Mouse (Mus musculus): ENCODE results near the gene Cfap65.

The Cfap65 gene

GRCm38 (mm10) chr1:74882055-74882734 lies 53.2 kb downstream of the Cfap65 start:
- DNase-seq (ENCODE audit: low spot score) = peak; percentile 20

DNA sequence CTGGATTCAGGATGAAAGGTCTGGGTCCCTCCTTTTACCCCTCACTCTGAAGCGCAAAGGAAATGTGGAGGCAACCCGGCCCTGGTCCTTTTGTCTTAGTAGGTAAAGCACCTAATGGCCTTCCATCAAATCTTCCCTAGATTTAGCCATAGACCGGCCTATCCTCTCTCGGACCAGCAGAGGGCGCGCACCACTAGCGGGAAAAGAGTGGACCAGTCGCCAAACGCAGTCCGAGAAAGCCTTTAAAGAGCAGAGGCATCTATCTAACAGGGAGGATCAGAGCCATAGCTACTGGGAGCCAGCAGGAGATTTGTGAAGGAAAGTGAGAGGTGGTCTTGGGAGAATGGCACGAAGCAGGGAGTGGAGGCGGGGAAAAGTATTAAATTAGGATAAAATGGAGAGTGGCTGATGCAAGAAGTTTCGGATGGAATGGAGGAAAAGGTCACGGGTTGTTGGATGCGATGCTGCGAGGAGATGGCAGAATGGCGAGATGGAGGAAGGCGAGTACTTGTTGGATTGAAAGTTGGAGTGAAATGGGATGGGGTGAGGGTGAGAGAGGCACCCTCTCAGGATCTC lies 54.5 kb downstream of the Cfap65 start:
- DNase-seq (ENCODE audit: low spot score) = peak; percentile 67

- DNase-seq (ENCODE audit: low spot score) = no peak
Measured at GRCm38 (mm10) chr1:74877199-74877598, 58.2 kb downstream of the Cfap65 start.

DNA sequence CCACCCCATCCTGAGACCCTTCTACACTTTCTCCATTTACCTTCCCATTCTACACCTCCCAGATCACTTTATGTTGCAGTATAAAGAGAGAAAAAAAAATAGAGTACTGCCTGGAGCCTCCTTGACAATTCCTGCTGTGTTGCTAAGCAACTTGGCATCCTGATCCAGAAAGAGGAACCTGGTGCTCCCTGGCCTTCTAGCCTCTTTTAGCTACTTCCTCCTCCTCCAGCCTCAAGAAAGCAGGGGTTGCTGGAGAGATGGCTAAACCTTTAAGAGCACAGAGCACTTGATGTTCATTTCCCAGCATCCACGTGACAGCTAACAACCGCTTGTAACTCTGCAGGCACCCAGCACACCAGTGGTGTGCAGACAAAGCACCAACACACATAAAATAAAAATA lies 63.2 kb downstream of the Cfap65 start:
- DNase-seq (ENCODE audit: low spot score) = no peak

DNA sequence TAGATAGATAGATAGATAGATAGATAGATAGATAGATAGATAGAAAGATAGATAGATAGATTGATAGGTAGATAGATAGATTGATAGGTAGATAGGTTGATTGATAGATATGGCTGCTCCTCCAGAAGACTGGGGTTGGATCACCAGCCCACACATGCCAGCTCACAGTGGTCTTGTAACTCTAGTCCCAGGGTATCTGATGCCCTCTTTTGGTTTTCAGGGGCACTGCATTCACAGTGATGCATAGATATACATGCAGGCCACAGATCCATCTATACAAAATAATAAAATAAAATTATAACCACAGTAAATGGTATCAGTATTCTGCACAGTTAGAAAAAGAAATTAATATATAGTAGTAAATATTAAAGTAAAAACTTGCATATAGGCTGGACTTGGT lies 73.6 kb downstream of the Cfap65 start:
- no peak for DNase-seq (ENCODE audit: low spot score)

DNA sequence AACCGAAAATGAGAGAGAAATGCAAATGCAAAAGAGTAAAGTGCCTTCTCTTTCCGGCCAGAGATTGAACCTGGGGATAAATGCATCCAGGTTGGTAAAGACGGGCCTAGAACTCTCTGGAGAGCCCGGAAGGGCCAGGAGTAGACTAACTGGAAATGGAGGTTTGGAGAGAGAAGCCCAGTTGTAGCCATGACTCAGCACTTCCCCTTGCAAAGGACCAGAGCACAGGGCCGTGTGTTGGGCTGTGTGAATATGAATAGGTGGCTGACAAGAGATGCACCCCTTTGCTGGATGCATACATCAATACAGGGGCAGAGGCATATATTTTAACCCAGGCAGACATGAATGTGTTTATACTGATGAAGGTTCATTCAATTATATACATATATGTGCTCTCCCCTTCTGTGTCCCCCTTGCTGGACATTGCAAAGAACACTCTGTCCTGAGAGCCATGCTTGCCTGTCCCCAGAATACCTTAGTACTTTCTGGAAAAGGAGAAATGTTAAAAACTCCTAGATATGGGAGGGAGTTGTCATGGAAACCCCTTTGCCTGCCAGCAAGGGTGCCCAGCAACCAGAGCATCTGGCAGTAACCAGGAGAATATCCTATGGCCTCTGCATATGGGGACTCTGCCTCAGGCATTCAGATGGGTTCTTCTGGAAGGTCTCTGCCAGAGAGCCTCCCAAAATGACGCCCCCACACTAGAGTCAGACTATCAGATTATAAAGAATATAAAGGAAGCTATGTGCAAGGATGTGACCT lies 76.0 kb downstream of the Cfap65 start:
- no peak for DNase-seq (ENCODE audit: low spot score)

- DNase-seq (ENCODE audit: low spot score) = no peak
Measured at GRCm38 (mm10) chr1:74858805-74859204, 76.6 kb downstream of the Cfap65 start.

- DNase-seq (ENCODE audit: low spot score) = peak; percentile 66
Measured at GRCm38 (mm10) chr1:74858171-74858719, 77.2 kb downstream of the Cfap65 start.

DNA sequence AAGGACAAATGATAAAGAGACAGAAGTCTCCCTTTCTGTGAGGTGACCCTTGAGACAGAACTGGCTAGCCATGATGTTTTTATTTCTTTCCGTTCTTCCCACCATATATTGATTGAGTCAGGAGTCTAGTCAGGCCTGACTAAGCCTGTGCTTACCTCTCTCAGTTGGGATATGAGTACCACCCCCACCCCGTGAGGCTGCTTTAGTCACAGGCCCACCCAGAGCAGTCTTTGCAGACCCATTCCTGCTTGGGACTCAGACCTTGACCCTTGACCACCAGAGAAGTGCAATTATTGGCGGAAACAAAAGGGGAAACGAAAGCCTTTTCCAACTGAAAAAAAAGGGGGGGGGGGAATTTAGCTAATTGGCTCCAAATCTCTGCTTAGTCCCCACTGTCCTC lies 77.7 kb downstream of the Cfap65 start:
- DNase-seq (ENCODE audit: low spot score) = no peak

DNA sequence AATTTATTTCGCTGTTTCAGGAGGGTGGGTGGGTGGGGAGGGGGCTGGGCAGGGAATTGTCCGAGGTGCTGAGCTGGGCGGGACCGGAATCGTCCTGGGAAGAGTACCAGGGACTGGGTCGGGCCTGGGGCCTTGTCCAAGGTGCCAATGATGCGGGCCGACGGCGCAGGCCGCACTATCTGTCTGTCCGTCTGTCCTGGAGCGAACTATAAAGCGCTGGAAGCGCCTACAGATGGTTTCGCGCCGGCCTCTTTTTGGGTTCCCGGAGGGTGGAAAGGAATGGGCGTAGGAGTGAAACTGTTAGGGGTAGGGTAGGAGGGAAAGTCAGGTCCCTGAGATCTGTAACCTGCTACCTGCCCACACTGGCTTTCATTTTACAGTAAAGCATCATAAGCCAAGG lies 78.2 kb downstream of the Cfap65 start:
- DNase-seq (ENCODE audit: low spot score) = no peak

GRCm38 (mm10) chr1:74856791-74857190 lies 78.6 kb downstream of the Cfap65 start:
- no peak for DNase-seq (ENCODE audit: low spot score)

DNA sequence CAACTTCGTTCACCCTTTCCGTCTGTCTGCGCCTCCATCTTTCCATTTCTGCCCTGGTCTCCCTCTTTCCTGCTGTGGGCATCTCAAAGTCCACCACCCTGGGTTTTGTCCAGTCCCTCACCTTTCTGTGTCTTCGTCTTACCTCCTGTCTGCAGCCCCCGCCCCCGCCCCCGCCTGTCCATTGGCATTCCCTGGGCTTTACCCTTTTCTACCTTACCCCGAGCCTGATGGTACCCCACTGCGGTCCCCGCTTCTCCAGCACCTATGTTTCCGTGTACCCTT lies 79.0 kb downstream of the Cfap65 start:
- DNase-seq (ENCODE audit: low spot score) = no peak

DNA sequence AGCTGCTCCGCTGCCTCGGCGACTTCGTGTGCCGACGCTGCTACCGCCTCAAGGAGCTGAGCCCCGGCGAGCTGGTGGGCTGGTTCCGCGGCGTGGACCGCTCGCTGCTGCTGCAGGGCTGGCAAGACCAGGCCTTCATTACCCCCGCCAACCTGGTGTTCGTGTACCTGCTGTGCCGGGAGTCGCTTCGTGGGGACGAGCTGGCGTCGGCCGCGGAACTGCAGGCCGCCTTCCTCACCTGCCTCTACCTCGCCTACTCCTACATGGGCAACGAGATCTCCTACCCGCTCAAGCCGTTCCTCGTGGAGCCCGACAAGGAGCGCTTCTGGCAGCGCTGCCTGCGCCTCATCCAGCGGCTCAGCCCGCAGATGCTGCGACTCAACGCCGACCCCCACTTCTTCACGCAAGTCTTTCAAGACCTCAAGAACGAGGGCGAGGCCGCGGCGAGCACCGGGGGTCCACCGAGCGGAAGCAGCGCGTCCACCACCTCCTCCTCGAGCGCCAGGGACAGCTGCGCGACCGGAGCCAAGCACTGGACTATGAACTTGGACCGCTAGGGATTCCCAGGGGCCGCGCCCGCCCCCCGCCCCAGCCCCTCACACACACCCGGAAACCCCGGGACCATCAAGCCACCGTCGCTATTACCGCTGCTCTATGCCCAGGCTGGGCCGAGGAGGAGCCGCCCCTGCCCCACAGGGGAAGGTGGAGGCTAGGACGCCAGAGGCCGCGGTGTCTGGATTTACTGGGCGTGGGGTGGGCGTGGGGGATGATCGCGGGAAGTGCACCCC lies 79.6 kb downstream of the Cfap65 start:
- DNase-seq (ENCODE audit: low spot score) = no peak

DNA sequence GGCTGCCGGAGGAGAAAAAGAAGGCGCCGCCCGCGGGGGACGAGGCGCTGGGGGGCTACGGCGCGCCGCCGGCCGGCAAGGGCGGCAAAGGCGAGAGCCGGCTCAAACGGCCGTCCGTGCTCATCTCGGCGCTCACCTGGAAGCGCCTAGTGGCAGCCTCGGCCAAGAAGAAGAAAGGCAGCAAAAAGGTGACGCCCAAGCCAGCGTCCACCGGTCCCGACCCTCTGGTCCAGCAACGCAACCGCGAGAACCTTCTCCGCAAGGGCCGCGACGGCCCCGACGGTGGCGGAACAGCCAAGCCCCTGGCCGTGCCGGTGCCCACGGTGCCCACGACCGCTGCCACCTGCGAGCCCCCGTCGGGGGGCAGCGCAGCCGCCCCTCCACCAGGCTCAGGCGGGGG lies 80.2 kb downstream of the Cfap65 start:
- DNase-seq (ENCODE audit: low spot score) = no peak

- DNase-seq (ENCODE audit: low spot score) = peak; percentile 71
Measured at GRCm38 (mm10) chr1:74854306-74855056, 80.9 kb downstream of the Cfap65 start, which contains the start of gene Cdk5r2. TSS of gene Cdk5r2 (plus strand) at chr1:74854934.

Data from ovary, postnatal 36 days (tissue).